Mouse (Mus musculus): Measurements from ENCODE around the gene Rasgef1b.

Rasgef1b gene

GRCm38 (mm10) chr5:99728649-99729212 lies at the start of gene Rasgef1b:
TSS of gene Rasgef1b (minus strand) at chr5:99729065.
- peak; percentile 73 for DNase-seq (ENCODE audit: low read depth, low spot score)

GRCm38 (mm10) chr5:99775342-99775741 lies 46.5 kb upstream of the Rasgef1b start:
- DNase-seq (ENCODE audit: low read depth, low spot score): no peak

- no peak for DNase-seq (ENCODE audit: low read depth, low spot score)
These were observed 44.4 kb upstream of the Rasgef1b start for GRCm38 (mm10) chr5:99773265-99773664.

GRCm38 (mm10) chr5:99764246-99764645 lies 35.4 kb upstream of the Rasgef1b start:
- DNase-seq (ENCODE audit: low read depth, low spot score): no peak

- DNase-seq (ENCODE audit: low read depth, low spot score): no peak
These were observed 30.0 kb upstream of the Rasgef1b start for GRCm38 (mm10) chr5:99758859-99759258.

- DNase-seq (ENCODE audit: low read depth, low spot score): no peak
These were observed 25.0 kb upstream of the Rasgef1b start for GRCm38 (mm10) chr5:99753843-99754242.

- no peak for DNase-seq (ENCODE audit: low read depth, low spot score)
These were observed 24.5 kb upstream of the Rasgef1b start for GRCm38 (mm10) chr5:99753368-99753767.

GRCm38 (mm10) chr5:99752670-99753231 lies 23.9 kb upstream of the Rasgef1b start:
- no peak for DNase-seq (ENCODE audit: low read depth, low spot score)

- DNase-seq (ENCODE audit: low read depth, low spot score): no peak
These were observed 19.6 kb upstream of the Rasgef1b start for GRCm38 (mm10) chr5:99748417-99748816.

- no peak for DNase-seq (ENCODE audit: low read depth, low spot score)
These were observed 17.2 kb upstream of the Rasgef1b start for GRCm38 (mm10) chr5:99746087-99746486.

GRCm38 (mm10) chr5:99742874-99743273 lies 14.0 kb upstream of the Rasgef1b start:
- no peak for DNase-seq (ENCODE audit: low read depth, low spot score)

GRCm38 (mm10) chr5:99742056-99742455 lies 13.2 kb upstream of the Rasgef1b start:
- DNase-seq (ENCODE audit: low read depth, low spot score): no peak

GRCm38 (mm10) chr5:99737937-99738727 lies 9.3 kb upstream of the Rasgef1b start:
- DNase-seq (ENCODE audit: low read depth, low spot score): no peak

GRCm38 (mm10) chr5:99729931-99730330 lies 1.1 kb upstream of the Rasgef1b start:
- DNase-seq (ENCODE audit: low read depth, low spot score): no peak

- no peak for DNase-seq (ENCODE audit: low read depth, low spot score)
These were observed 557 bp upstream of the Rasgef1b start for GRCm38 (mm10) chr5:99729361-99729882.

- DNase-seq (ENCODE audit: low read depth, low spot score): no peak
These were observed 826 bp downstream of the Rasgef1b start for GRCm38 (mm10) chr5:99728027-99728451.

GRCm38 (mm10) chr5:99723941-99724340 lies 4.9 kb downstream of the Rasgef1b start:
- DNase-seq (ENCODE audit: low read depth, low spot score): no peak

- DNase-seq (ENCODE audit: low read depth, low spot score): no peak
These were observed 6.6 kb downstream of the Rasgef1b start for GRCm38 (mm10) chr5:99722310-99722709.

- DNase-seq (ENCODE audit: low read depth, low spot score): no peak
These were observed 8.3 kb downstream of the Rasgef1b start for GRCm38 (mm10) chr5:99720554-99720953.

- no peak for DNase-seq (ENCODE audit: low read depth, low spot score)
These were observed 10.9 kb downstream of the Rasgef1b start for GRCm38 (mm10) chr5:99717917-99718316.

GRCm38 (mm10) chr5:99715281-99715744 lies 13.6 kb downstream of the Rasgef1b start:
- peak; percentile 69 for DNase-seq (ENCODE audit: low read depth, low spot score)

GRCm38 (mm10) chr5:99711947-99712346 lies 16.9 kb downstream of the Rasgef1b start:
- no peak for DNase-seq (ENCODE audit: low read depth, low spot score)
